Mouse (Mus musculus): ENCODE measurements around the gene Zdhhc5. TPM values are rescaled to one million over a fixed set of nuclear protein-coding genes. Genes with fewer than 3 reads are reported as not detected.

Zdhhc5 gene
- total and polyA plus RNA-seq, 3 experiments: 29.3 to 42.9 TPM; not detected in 1

GRCm38 (mm10) chr2:84720718-84721117 is 5.7 kb upstream of the Zdhhc5 start:
- TF ChIP-seq E2F4 (IDR thresholded peaks at IDR 0.05; ENCODE audit: borderline replicate concordance, low read depth, low read length) (no peak), ZNF384 (IDR thresholded peaks at IDR 0.05; ENCODE audit: low read depth, low read length) (peak; percentile 82)
- Histone ChIP-seq H3K4me1 (ENCODE audit: control insufficient read depth in 1 of 2, insufficient read depth in 2 of 2, low read length in 2 of 2) (peaks cover 9 to 15% of the 10 kb centered on the region in 2 experiments), H3K9ac (ENCODE audit: control insufficient read depth, low read depth, low read length, poor library complexity, severe bottlenecking) (no peak overlapping the region), H3K27ac (ENCODE audit: control insufficient read depth, low read depth, low read length) (no peak overlapping the region), H3K4me3 (ENCODE audit: control insufficient read depth in 1 of 2, insufficient read depth in 1 of 2, low read depth in 2 of 2, low read length in 2 of 2) (no peak overlapping the region), H3K27me3 (ENCODE audit: control insufficient read depth in 1 of 2, insufficient read depth in 2 of 2, low read length in 2 of 2) (no peaks in the 10 kb centered on the region), H3K79me2 (ENCODE audit: control insufficient read depth, insufficient read depth, low read length, poor library complexity) (peaks cover 18% of the 10 kb centered on the region), H3K36me3 (ENCODE audit: control insufficient read depth in 1 of 2, insufficient read depth in 2 of 2, low read length in 2 of 2) (peaks cover 5 to 37% of the 10 kb centered on the region in 2 experiments; a peak in 3 of 4 replicates), H3K9me3 (replicated peaks; ENCODE audit: insufficient read depth, low read length) (no peaks in the 10 kb centered on the region)
- no peak for DNase-seq (ENCODE audit: low read depth, low spot score)

GRCm38 (mm10) chr2:84717357-84717756 is 2.4 kb upstream of the Zdhhc5 start:
- Histone ChIP-seq H3K36me3 (ENCODE audit: control insufficient read depth in 1 of 2, insufficient read depth in 2 of 2, low read length in 2 of 2) (peaks cover 0 to 26% of the 10 kb centered on the region in 2 experiments; a peak in 3 of 4 replicates), H3K27ac (ENCODE audit: control insufficient read depth, low read depth, low read length) (peak overlapping the region; percentile 62; the same call in 1 of the 2 replicates), H3K4me1 (ENCODE audit: control insufficient read depth in 1 of 2, insufficient read depth in 2 of 2, low read length in 2 of 2) (peaks cover 9 to 16% of the 10 kb centered on the region in 2 experiments), H3K4me3 (ENCODE audit: control insufficient read depth in 1 of 2, insufficient read depth in 1 of 2, low read depth in 2 of 2, low read length in 2 of 2) (no peak overlapping the region), H3K9ac (ENCODE audit: control insufficient read depth, low read depth, low read length, poor library complexity, severe bottlenecking) (peak overlapping the region; percentile 99; the same call in 1 of the 2 replicates), H3K9me3 (replicated peaks; ENCODE audit: insufficient read depth, low read length) (no peaks in the 10 kb centered on the region), H3K79me2 (ENCODE audit: control insufficient read depth, insufficient read depth, low read length, poor library complexity) (peaks cover 21% of the 10 kb centered on the region), H3K27me3 (ENCODE audit: control insufficient read depth in 1 of 2, insufficient read depth in 2 of 2, low read length in 2 of 2) (no peaks in the 10 kb centered on the region)
- DNase-seq (ENCODE audit: low read depth, low spot score): no peak
- no peak for TF ChIP-seq ZMIZ1 (IDR thresholded peaks at IDR 0.05; ENCODE audit: low read depth, low read length)
- TF ChIP-seq USF2 (IDR thresholded peaks at IDR 0.05; ENCODE audit: borderline replicate concordance in 1 of 2, insufficient read depth in 1 of 2, low read depth in 1 of 2, low read length in 2 of 2): no peak
- no peak for TF ChIP-seq MXI1 (IDR thresholded peaks at IDR 0.05; ENCODE audit: low read depth, low read length)
- TF ChIP-seq NRF1 (IDR thresholded peaks at IDR 0.05; ENCODE audit: insufficient read depth, low read depth, low read length, poor library complexity, severe bottlenecking): no peak
- TF ChIP-seq JUND (IDR thresholded peaks at IDR 0.05; ENCODE audit: low read depth, low read length): no peak
- TF ChIP-seq ZNF384 (IDR thresholded peaks at IDR 0.05; ENCODE audit: low read depth, low read length): no peak
- no peak for TF ChIP-seq E2F4 (IDR thresholded peaks at IDR 0.05; ENCODE audit: borderline replicate concordance, low read depth, low read length)
- no peak for TF ChIP-seq UBTF (IDR thresholded peaks at IDR 0.05; ENCODE audit: borderline replicate concordance, insufficient read depth, low read depth, low read length)
- no peak for TF ChIP-seq RCOR1 (IDR thresholded peaks at IDR 0.05; ENCODE audit: low read depth, low read length)
- no peak for TF ChIP-seq CTCF (IDR thresholded peaks at IDR 0.05 in 2 of 3, conservative IDR thresholded peaks at IDR 0.05 in 1 of 3; ENCODE audit: control insufficient read depth in 1 of 3, insufficient read depth in 1 of 3, low read depth in 2 of 3, low read length in 3 of 3, poor library complexity in 1 of 3, severe bottlenecking in 1 of 3)
- TF ChIP-seq SMC3 (IDR thresholded peaks at IDR 0.05; ENCODE audit: low read depth, low read length): no peak
- TF ChIP-seq CHD2 (IDR thresholded peaks at IDR 0.05; ENCODE audit: low read length): no peak
- no peak for TF ChIP-seq ZC3H11A (IDR thresholded peaks at IDR 0.05; ENCODE audit: low read depth, low read length)
- no peak for TF ChIP-seq MAZ (IDR thresholded peaks at IDR 0.05; ENCODE audit: low read depth, low read length)
- no peak for TF ChIP-seq TCF12 (IDR thresholded peaks at IDR 0.05; ENCODE audit: low read depth, low read length)
- TF ChIP-seq MYC (IDR thresholded peaks at IDR 0.05; ENCODE audit: low read depth, low read length): no peak
- no peak for TF ChIP-seq RAD21 (IDR thresholded peaks at IDR 0.05; ENCODE audit: low read depth, low read length)
- no peak for TF ChIP-seq POLR2AphosphoS5 (IDR thresholded peaks at IDR 0.05; ENCODE audit: borderline replicate concordance, low read depth, low read length)
- TF ChIP-seq SIN3A (IDR thresholded peaks at IDR 0.05; ENCODE audit: low read length): no peak
